15 mouse cellular contexts compared by ENCODE assay signal in genomic region chr5:37820689-37821088, GRCm38 (mm10). TPM values are rescaled to one million over a fixed set of nuclear protein-coding genes. Genes with fewer than 3 reads are reported as not detected.
A peak's percentile ranks its signal among the peaks of the same experiment; 100 is the strongest.
DNase-seq lines count a peak whose midpoint lies in the region; ATAC-seq and TF ChIP-seq lines count a peak whose summit lies in the region.
"Had no signal": no experiment of that assay in that cellular context is flagged by ENCODE, and none has a peak within 500 bp of the region (broad histone marks: within the 10 kb centered on the region; RNA-seq: fewer than 3 reads in every experiment).

No protein-coding gene starts in this region.

- 12% methylated on average over 8 of the region's 8 CpGs for WGBS in midbrain, embryonic 11.5 days
- 18% methylated on average over 8 of the region's 8 CpGs for WGBS in midbrain, postnatal 0 days
- WGBS in hindbrain, embryonic 14.5 days = 18% methylated on average over 8 of the region's 8 CpGs
- whole genome bisulfite sequencing in neural tube, embryonic 12.5 days = 21% methylated on average over 8 of the region's 8 CpGs

- no peak for ATAC-seq in midbrain, embryonic 11.5 days (ENCODE audit: low FRiP score)
- ATAC-seq in midbrain, postnatal 0 days (ENCODE audit: low FRiP score) = no peak
- no peak for ATAC-seq in hindbrain, embryonic 14.5 days (ENCODE audit: low FRiP score)
- ATAC-seq in neural tube, embryonic 12.5 days (ENCODE audit: low FRiP score, low read depth) = no peak

- H3K36me3 ChIP-seq in midbrain, embryonic 11.5 days (ENCODE audit: control insufficient read depth, insufficient read depth, low read length) = no peaks in the 10 kb centered on the region
- no peaks in the 10 kb centered on the region for H3K36me3 ChIP-seq in midbrain, postnatal 0 days (ENCODE audit: insufficient read depth, low read length)
- no peaks in the 10 kb centered on the region for H3K36me3 ChIP-seq in hindbrain, embryonic 14.5 days (replicated peaks; ENCODE audit: control insufficient read depth, insufficient read depth)
- H3K36me3 ChIP-seq in neural tube, embryonic 12.5 days = no peaks in the 10 kb centered on the region
- H3K36me3 ChIP-seq: liver, embryonic 15.5 days had no signal

- peak overlapping the region; percentile 82; the same call in 1 of the 2 replicates for H3K4me2 ChIP-seq in midbrain, embryonic 11.5 days
- H3K4me2 ChIP-seq in midbrain, postnatal 0 days (ENCODE audit: low read depth, low read length, poor library complexity, severe bottlenecking) = no peak overlapping the region
- peak overlapping the region; percentile 32; the same call in 1 of the 2 replicates for H3K4me2 ChIP-seq in hindbrain, embryonic 14.5 days (replicated peaks)
- H3K4me2 ChIP-seq in neural tube, embryonic 12.5 days (replicated peaks) = peak overlapping the region; percentile 89; the same call in 1 of the 2 replicates
- H3K4me2 ChIP-seq: liver, embryonic 15.5 days had no signal

- H3K27ac ChIP-seq in midbrain, embryonic 11.5 days (ENCODE audit: low read depth, low read length) = no peak overlapping the region
- no peak overlapping the region for H3K27ac ChIP-seq in midbrain, postnatal 0 days (ENCODE audit: low read depth, low read length)
- H3K27ac ChIP-seq in hindbrain, embryonic 14.5 days = no peak overlapping the region
- no peak overlapping the region for H3K27ac ChIP-seq in neural tube, embryonic 12.5 days
- H3K27ac ChIP-seq: liver, embryonic 15.5 days had no signal

- no peaks in the 10 kb centered on the region for H3K9me3 ChIP-seq in midbrain, embryonic 11.5 days (ENCODE audit: control insufficient read depth, low read length)
- no peaks in the 10 kb centered on the region for H3K9me3 ChIP-seq in midbrain, postnatal 0 days (ENCODE audit: low read length)
- no peaks in the 10 kb centered on the region for H3K9me3 ChIP-seq in hindbrain, embryonic 14.5 days (ENCODE audit: control insufficient read depth, low read length)
- no peaks in the 10 kb centered on the region for H3K9me3 ChIP-seq in neural tube, embryonic 12.5 days
- H3K9me3 ChIP-seq: liver, embryonic 15.5 days had no signal

- H3K27me3 ChIP-seq in midbrain, embryonic 11.5 days (ENCODE audit: control insufficient read depth, insufficient read depth, low read length) = peaks cover 97% of the 10 kb centered on the region
- peaks cover 76% of the 10 kb centered on the region for H3K27me3 ChIP-seq in midbrain, postnatal 0 days (ENCODE audit: insufficient read depth, low read length)
- H3K27me3 ChIP-seq in hindbrain, embryonic 14.5 days (ENCODE audit: control insufficient read depth, insufficient read depth, low read length) = peaks cover 94% of the 10 kb centered on the region
- peaks cover 91% of the 10 kb centered on the region for H3K27me3 ChIP-seq in neural tube, embryonic 12.5 days (replicated peaks)

- no peak for TF ChIP-seq CTCF in midbrain, postnatal 0 days (IDR thresholded peaks at IDR 0.05)

- H3K4me3 ChIP-seq in midbrain, embryonic 11.5 days (ENCODE audit: low read depth, low read length) = peak overlapping the region; percentile 45
- no peak overlapping the region for H3K4me3 ChIP-seq in midbrain, postnatal 0 days (ENCODE audit: low read depth, low read length)
- H3K4me3 ChIP-seq in hindbrain, embryonic 14.5 days (replicated peaks; ENCODE audit: low read length) = 0 out of 2 replicates have a peak overlapping the region, but pooled peaks have one; percentile 5
- H3K4me3 ChIP-seq in neural tube, embryonic 12.5 days = no peak overlapping the region
- H3K4me3 ChIP-seq: liver, embryonic 15.5 days had no signal

- H3K9ac ChIP-seq in midbrain, embryonic 11.5 days (ENCODE audit: low read length) = no peak overlapping the region
- H3K9ac ChIP-seq in midbrain, postnatal 0 days (replicated peaks; ENCODE audit: low read length, poor library complexity, severe bottlenecking) = no peak overlapping the region
- H3K9ac ChIP-seq in hindbrain, embryonic 14.5 days = no peak overlapping the region
- no peak overlapping the region for H3K9ac ChIP-seq in neural tube, embryonic 12.5 days
- H3K9ac ChIP-seq: liver, embryonic 15.5 days had no signal

- peaks cover 16% of the 10 kb centered on the region for H3K4me1 ChIP-seq in midbrain, embryonic 11.5 days (ENCODE audit: control insufficient read depth, insufficient read depth, low read length)
- H3K4me1 ChIP-seq in midbrain, postnatal 0 days (ENCODE audit: insufficient read depth, low read length) = no peaks in the 10 kb centered on the region
- 0 out of 2 replicates have a peak, but pooled peaks cover 10% of the 10 kb centered on the region for H3K4me1 ChIP-seq in hindbrain, embryonic 14.5 days (replicated peaks; ENCODE audit: control insufficient read depth, insufficient read depth, low read length)
- H3K4me1 ChIP-seq in neural tube, embryonic 12.5 days = peaks cover 45% of the 10 kb centered on the region

- peak; percentile 48 for DNase-seq in embryo, embryonic 10 days (ENCODE audit: low spot score)
- DNase-seq in embryo, embryonic 10.5 days (ENCODE audit: low spot score) = no peak
- no peak for DNase-seq in midbrain, embryonic 11.5 days (ENCODE audit: low spot score, missing footprints)
- no peak for DNase-seq in midbrain, postnatal 0 days (ENCODE audit: low spot score)
- DNase-seq in hindbrain, embryonic 14.5 days (ENCODE audit: low spot score) = no peak
- DNase-seq in lung, adult 18-20 months = no peak
- no peak for DNase-seq in thymus, postnatal 4 days
- DNase-seq: adrenal gland, postnatal 14 days; cerebellum, adult 11 months; heart, postnatal 10 days; kidney, adult 2 months; lung, postnatal 4 days; right cerebral cortex, adult 18-20 months had no signal

RNA-seq across cellular contexts. Expression of gene Msx1, which starts 3.7 kb away (rescaled TPM):
- 89.8 and 104 TPM in 2 replicates for polyA plus RNA-seq in midbrain, embryonic 11.5 days (2014; fragmentation: Nextera tagmentation; extraction: Ambion mirVana)
- 12.2 and 12.3 TPM in 2 replicates for total RNA-seq in midbrain, postnatal 0 days (2014; rRNA removed)
- 8.0 and 8.3 TPM in 2 replicates for polyA plus RNA-seq in midbrain, postnatal 0 days (2015; fragmentation: Nextera tagmentation; extraction: Ambion mirVana)
- 25.4 and 37.4 TPM in 2 replicates for polyA plus RNA-seq in hindbrain, embryonic 14.5 days (2014; fragmentation: Nextera tagmentation; extraction: Ambion mirVana)
- polyA plus RNA-seq in neural tube, embryonic 12.5 days (2016; fragmentation: Nextera tagmentation; extraction: Ambion mirVana) = 38.8 and 50.5 TPM in 2 replicates

Comparison
In these comparisons a context has a peak if more than half of its experiments do, and no peak if none do; other contexts are left out.
1. H3K4me3 ChIP-seq: peak in midbrain, embryonic 11.5 days (single experiment) and hindbrain, embryonic 14.5 days (single experiment); none in midbrain, postnatal 0 days (single experiment) and neural tube, embryonic 12.5 days (single experiment).